Mouse (Mus musculus) c-Kit-positive CD71-positive TER-119-positive erythroid progenitor cells, embryonic 14.5 days (primary cell): ENCODE data around the gene Sult2a6.

Experiments
- DNase-seq: peaks from one replicate; pipeline ENCODE4 v3.0.0-alpha.2; 2013; ENCODE audit warnings: low spot score

Sult2a6 gene

GRCm38 (mm10) chr7:14254770-14255169 lies at the start of gene Sult2a6:
Gene Sult2a6 (minus strand): TSS chr7:14254870.
- DNase-seq: no peak

DNA sequence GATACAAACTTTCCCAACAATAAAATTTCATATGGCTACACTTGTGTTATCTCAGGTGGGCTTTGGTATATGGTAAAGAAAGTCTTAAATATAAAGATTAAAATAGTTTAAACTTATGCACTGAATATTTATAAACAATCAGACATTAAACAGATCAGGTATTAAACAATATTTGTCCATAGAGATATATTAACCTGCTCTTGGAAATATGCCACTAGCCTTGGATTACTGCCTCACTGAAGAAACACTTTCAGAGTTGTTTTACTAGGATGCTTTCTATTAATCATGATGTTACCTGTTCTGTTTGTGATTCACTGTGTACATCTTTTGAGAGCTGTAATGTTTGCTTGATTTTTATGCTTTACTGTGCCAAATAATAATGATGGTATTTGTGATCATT lies 39.4 kb downstream of the Sult2a6 start:
- no peak for DNase-seq

DNA sequence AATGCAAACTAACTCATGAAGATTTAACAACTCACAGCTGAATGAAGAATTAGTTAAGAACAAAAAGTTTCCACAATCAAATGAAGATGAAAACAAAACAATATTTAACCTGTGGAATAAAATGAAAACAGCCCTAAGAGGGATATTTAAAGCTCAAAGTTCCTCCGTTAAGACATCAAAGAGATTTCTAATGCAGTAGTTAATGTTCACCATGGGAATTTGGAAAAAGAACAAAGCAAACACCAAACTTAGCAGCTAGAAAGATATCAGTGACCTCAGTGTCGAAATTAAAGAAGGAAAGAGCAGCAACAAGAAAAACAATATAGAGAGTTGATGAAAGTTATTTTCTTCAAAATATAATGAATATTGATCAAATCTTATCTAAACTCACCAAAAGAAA lies 51.3 kb downstream of the Sult2a6 start:
- DNase-seq: no peak

DNA sequence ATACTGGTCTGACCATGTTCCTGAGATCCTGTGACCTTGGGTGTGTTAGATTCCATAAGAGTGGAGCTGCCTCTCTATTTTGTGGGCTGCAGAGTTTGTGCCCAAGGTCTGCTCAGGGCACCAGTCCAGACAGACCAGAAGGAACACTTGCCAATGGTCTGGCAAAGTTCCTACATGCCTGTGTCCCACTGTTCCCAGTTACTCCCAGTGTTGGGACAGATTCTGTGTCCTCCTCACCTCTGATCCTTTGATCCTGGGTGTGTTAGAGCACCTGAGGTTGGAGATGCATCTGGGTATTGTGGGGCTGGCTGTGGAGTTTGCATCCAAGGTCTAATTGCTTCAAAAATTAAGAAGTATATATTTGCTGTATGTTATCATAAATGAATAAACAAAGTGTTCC lies 52.2 kb downstream of the Sult2a6 start:
- DNase-seq: no peak
